Mouse (Mus musculus) embryo, embryonic 11.5 days (tissue): ENCODE results near the gene Gm17268.

ENCODE experiments used
- DNase-seq: peaks from one replicate; pipeline ENCODE4 v3.0.0-alpha.2; 2012; ENCODE audit warnings: low read depth, low spot score

The Gm17268 gene

GRCm38 (mm10) chr11:82038535-82038934, at the start of gene Gm17268:
Gene Gm17268 (minus strand): TSS chr11:82038562.
- no peak for DNase-seq

DNA sequence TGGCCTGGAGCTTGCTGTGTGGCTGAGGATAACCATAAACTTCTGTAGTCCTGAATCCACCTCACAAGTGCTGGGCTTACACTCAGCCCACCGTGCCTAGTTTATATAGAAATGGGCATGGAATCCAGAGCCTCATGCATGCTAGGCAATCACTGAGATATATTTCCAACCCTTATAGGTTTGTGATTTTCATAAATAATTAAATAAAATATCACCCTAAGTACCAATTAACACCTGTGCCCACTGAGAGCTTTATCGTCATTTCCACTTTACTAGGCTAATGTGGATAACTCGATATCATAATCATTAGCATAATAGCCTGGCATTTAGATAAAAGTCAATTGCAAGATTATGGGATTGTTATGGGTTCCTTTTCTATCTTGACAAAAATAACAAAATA, 46.0 kb upstream of the Gm17268 start:
- no peak for DNase-seq

DNA sequence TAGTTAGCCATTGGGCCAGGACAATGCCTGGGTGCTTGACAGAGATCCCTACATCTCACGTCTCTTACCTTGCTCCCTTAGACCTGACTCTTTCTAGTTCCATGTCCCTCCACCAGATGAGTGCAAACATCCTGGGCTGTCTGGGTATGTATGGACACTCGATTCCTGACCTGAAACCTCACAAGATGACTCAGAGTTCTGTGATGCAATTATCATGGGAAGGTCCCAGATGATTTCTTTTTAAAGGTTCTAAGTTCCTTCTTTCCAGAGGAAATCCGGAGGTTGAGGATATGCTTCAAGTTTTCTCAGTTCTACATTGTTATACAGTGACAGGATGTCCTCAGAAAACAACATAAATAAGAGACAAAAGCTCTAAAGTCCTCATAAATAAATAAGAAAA, 42.5 kb upstream of the Gm17268 start:
- DNase-seq = no peak

DNA sequence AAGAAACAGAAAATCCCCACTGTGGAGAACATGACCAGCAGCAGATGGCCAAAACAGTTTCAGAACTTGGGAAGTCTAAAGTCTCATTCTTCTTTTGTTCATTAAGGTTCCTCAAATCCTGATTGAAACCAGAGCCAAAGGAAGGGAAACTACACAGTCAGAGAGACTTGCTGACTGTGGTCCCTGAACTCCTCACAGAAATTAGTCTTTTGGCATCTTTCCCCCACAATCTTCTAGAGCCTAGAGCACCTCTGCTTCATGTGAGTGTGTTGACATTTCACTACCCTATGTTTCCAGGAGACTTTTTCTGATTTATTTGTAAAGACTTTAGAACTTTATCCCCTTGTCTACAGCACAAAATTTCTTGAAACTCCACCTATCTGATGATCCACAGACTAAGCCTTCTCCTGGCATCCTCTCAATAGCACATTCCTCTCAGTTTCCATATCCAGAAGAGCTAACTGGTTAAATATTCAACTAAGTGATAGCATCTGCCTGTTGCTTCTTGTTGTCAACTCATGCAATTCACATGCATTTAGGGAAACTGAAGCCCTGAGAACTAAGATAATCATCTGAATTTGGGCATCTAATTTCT, 39.9 kb upstream of the Gm17268 start:
- no peak for DNase-seq

DNA sequence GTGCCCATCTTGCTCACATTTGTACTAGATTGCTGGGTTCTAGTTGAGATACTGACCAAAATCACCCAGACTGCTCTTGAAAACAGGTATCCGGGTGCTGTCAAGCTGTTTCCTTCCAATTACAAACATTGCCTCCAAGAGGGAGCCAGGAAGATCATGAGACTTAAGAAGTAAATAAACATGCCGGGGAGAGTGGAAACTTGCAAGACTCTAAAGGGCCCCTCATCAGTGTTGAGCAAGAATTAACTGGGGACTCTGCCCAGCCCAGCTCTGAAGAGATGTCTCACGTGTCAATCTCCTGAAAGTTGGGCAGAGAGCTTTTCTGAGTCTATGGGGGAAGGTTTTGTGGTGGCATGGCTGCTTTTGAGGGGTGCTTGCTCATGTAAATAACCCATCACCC, 38.7 kb upstream of the Gm17268 start:
- no peak for DNase-seq

GRCm38 (mm10) chr11:82073686-82074085, 35.3 kb upstream of the Gm17268 start:
- DNase-seq = no peak

DNA sequence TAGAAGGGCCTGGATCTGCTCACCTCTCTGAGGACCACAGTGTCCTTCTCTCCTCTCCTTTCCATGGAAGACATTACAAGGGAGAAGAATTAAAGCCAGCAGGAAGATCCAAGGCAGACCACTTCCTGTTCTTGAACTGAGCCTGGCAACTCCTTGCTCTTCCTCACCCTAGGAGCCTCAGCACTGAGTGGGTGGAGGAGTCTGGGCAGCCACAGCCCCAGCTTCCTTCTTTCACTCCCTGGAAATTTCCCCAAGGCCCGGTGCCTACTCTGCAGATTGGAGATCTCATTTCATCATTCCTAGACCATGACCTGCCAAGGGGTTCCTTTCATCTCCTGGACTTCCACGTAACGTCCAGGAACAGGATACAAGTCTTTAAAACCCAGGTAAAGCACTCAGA, 34.6 kb upstream of the Gm17268 start:
- no peak for DNase-seq

- DNase-seq = no peak
Observed at GRCm38 (mm10) chr11:82072374-82072773, 34.0 kb upstream of the Gm17268 start.

DNA sequence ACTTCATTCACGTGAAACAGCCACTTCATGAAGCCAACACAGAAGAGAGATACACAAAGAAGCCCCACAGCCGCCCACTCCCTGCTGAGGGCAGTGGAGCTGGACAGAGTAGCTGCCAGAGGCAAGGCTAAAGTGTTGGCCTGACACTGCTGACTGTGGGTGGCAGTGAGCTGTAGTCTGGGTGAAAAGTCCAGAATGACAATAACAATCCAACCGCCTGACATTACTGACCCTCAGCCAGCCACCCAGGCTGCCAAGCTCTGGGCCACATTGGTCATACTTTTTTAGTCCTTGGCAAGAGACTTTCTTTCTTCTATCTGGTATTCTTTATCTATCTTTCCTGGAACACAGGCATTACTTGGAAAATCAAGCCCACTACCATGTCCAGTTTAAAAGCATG, 32.7 kb upstream of the Gm17268 start:
- DNase-seq = no peak

GRCm38 (mm10) chr11:82066953-82067571, 28.7 kb upstream of the Gm17268 start:
- no peak for DNase-seq

- no peak for DNase-seq
Observed at GRCm38 (mm10) chr11:82063454-82063853, 25.1 kb upstream of the Gm17268 start.

DNA sequence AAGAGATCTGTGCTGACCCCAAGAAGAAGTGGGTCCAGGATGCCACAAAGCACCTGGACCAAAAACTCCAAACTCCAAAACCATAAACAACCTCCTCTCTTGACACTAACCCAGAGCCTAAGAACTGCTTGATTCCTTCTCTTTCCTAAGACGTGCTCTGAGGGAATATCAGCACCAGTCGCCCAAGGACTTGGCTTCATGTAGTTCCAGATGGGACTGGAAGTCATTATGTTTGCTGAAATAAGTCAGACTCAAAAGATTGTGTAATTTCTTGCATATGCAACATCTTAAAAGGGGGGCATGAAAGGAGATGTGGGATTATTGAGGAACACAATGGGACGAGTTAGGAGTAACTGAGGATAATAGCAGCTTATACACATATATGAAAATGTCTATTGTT, 23.9 kb upstream of the Gm17268 start:
- DNase-seq = no peak

DNA sequence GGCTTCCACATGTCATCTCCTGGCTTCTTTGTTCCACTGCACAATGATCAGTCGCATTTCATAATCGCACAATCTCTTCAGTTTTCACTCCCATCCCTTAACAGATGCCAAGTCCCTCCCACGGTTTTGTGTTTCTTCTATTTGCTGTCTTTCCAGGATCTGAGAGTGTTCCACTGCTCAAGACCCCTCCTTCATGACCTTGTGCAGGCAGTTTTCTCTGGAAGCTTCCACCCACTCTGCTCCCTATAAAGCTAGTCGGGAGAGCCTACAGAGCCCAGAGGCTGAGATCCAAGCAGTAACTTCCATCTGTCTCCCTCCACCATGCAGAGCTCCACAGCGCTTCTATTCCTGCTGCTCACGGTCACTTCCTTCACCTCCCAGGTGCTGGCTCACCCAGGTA, 19.3 kb upstream of the Gm17268 start, which contains the start of gene Ccl11:
TSS of gene Ccl11 (plus strand) at position 178 of the 400 bp plus-strand sequence.
- no peak for DNase-seq

GRCm38 (mm10) chr11:82053849-82054248, 15.5 kb upstream of the Gm17268 start:
- DNase-seq = no peak

- peak; percentile 55 for DNase-seq
Observed at GRCm38 (mm10) chr11:82047746-82048415, 9.5 kb upstream of the Gm17268 start.

DNA sequence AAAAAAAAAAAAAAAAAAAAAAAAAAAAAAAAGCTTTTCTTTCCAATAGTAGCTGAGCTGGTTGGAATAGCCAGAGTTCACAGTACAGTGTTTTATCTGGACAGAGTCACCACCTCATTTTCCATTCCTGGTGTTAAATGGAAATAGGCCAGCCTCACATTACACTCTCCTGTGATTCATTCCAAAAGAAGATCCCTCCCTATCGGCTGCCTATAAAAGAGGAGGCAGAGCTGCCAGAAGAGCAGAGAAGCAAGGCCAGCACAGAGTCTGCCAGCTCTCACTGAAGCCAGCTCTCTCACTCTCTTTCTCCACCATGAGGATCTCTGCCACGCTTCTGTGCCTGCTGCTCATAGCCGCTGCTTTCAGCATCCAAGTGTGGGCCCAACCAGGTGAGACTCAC, 7.1 kb upstream of the Gm17268 start, which contains the start of gene Ccl7:
TSS of gene Ccl7 (plus strand) at position 242 of the 400 bp plus-strand sequence.
- no peak for DNase-seq

GRCm38 (mm10) chr11:82041671-82042080, 3.3 kb upstream of the Gm17268 start:
- no peak for DNase-seq

GRCm38 (mm10) chr11:82039132-82039660, 834 bp upstream of the Gm17268 start:
- no peak for DNase-seq

DNA sequence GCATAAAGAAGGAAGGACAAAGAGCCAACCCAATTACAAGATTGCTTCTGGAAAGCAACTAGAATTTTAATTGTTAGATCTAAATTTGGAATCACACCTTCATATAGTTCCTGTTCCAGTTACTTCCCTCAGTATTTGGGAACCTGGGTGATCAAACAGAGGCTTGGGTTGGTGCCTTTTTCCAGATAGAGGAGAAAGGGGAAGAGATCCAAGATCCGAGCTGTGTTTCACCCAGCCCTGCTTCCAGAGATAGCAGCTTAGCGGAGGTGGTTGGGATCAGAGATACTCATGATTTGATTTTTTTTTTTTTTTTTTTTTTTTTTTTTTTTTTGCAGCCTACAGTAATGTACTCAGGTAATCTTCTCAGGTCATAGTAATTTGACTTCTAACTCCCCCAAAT, 2.5 kb downstream of the Gm17268 start:
- no peak for DNase-seq

DNA sequence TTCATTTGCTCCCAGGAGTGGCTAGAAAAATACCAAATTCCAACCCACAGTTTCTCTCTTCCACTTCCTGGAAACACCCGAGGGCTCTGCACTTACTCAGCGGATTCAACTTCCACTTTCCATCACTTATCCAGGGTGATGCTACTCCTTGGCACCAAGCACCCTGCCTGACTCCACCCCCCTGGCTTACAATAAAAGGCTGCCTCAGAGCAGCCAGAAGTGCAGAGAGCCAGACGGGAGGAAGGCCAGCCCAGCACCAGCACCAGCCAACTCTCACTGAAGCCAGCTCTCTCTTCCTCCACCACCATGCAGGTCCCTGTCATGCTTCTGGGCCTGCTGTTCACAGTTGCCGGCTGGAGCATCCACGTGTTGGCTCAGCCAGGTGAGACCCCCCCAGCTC, 3.0 kb downstream of the Gm17268 start, which contains the start of gene Ccl2:
TSS of gene Ccl2 (plus strand) at position 216 of the 400 bp plus-strand sequence.
- DNase-seq = no peak

DNA sequence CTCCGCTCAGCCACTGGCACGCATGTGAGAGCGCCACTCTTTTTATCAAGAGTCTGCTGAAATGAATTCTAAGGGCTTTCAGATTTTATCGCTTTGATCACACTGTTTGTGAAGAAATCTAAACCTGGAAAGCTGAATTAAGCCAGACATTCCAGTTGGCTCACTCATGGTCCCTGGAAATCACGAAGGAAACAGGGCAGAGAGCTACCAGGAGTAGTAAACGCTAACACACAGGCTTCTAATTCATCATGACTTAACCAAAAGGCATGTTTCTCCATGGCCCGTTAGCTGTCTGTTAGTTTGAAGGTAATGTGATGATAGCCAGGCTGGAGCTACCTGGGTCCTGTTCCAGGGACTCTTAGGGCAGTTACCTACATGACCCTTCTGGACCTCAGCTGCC, 3.9 kb downstream of the Gm17268 start:
- no peak for DNase-seq

- DNase-seq = no peak
Observed at GRCm38 (mm10) chr11:82032678-82033344, 5.6 kb downstream of the Gm17268 start.
